ENCODE assay signal across 28 mouse cellular contexts in the genomic region with DNA sequence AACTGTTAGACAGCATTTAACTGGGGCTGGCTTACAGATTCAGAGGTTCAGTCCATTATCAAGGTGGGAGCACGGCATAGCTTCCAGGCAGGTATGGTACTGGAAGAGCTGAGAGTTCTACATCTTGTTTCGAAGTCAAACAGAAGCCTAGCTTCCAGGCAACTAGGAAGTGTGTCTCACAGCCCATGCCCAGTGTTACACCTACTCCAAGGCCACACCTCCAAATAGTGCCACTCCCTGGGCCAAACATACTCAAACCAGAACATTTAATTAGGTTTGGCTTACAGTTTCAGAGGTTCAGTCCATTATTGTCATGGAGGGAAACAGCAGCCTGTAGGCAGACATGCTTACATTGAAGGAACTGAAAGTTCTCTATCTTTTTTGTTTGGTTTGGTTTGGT. TPM values are rescaled to one million over a fixed set of nuclear protein-coding genes. Genes with fewer than 3 reads are reported as not detected.
A peak's percentile ranks its signal among the peaks of the same experiment; 100 is the strongest.
DNase-seq lines count a peak whose midpoint lies in the region; ATAC-seq and TF ChIP-seq lines count a peak whose summit lies in the region.
"Had no signal": no experiment of that assay in that cellular context is flagged by ENCODE, and none has a peak within 500 bp of the region (broad histone marks: within the 10 kb centered on the region; RNA-seq: fewer than 3 reads in every experiment).

No protein-coding gene starts in this region.

- WGBS in liver, embryonic 16.5 days (ENCODE audit: insufficient replicate concordance), result 77% methylated on average over 2 of the region's 2 CpGs
- 82% methylated on average over 2 of the region's 2 CpGs for WGBS in liver, embryonic 12.5 days (ENCODE audit: insufficient replicate concordance)
- WGBS in intestine, embryonic 15.5 days, result 86% methylated on average over 2 of the region's 2 CpGs

- no peaks in the 10 kb centered on the region for H3K27me3 ChIP-seq in liver, embryonic 16.5 days (ENCODE audit: control insufficient read depth, insufficient read depth, low read depth, low read length)
- H3K27me3 ChIP-seq in liver, embryonic 12.5 days (replicated peaks), result no peaks in the 10 kb centered on the region
- no peaks in the 10 kb centered on the region for H3K27me3 ChIP-seq in intestine, embryonic 15.5 days (replicated peaks)
- H3K27me3 ChIP-seq: embryonic facial prominence, embryonic 12.5 days; forebrain, embryonic 15.5 days; heart, embryonic 12.5 days had no signal

- intact Hi-C loops in gastrocnemius, adult 2 months (cut with DNase I), result loop anchor here (5.0 kb wide), 2 partner anchors 37 to 48 kb away; no protein-coding TSS in a partner anchor

- H3K9ac ChIP-seq in liver, embryonic 16.5 days (ENCODE audit: low read depth, low read length), result no peak overlapping the region
- H3K9ac ChIP-seq in liver, embryonic 12.5 days, result no peak overlapping the region
- no peak overlapping the region for H3K9ac ChIP-seq in intestine, embryonic 15.5 days
- H3K9ac ChIP-seq: embryonic facial prominence, embryonic 12.5 days; forebrain, embryonic 15.5 days; heart, embryonic 12.5 days had no signal

- 0 out of 2 replicates have a peak overlapping the region, but pooled peaks have one; percentile 10 for H3K27ac ChIP-seq in gastrocnemius, adult 2 months
- H3K27ac ChIP-seq in liver, embryonic 16.5 days (ENCODE audit: low read length), result 0 out of 2 replicates have a peak overlapping the region, but pooled peaks have one; percentile 25
- no peak overlapping the region for H3K27ac ChIP-seq in liver, embryonic 12.5 days
- H3K27ac ChIP-seq in intestine, embryonic 15.5 days, result no peak overlapping the region
- H3K27ac ChIP-seq: embryonic facial prominence, embryonic 12.5 days; forebrain, embryonic 15.5 days had no signal

- no peak for ATAC-seq in liver, embryonic 16.5 days (ENCODE audit: low read depth)
- no peak for ATAC-seq in liver, embryonic 12.5 days
- no peak for ATAC-seq in intestine, embryonic 15.5 days
- ATAC-seq: activated CD4-positive, CD25-positive, alpha-beta regulatory T cell, adult 4 months; forebrain, embryonic 15.5 days; hindbrain, embryonic 16.5 days had no signal

- H3K4me3 ChIP-seq in gastrocnemius, adult 2 months, result no peak overlapping the region
- H3K4me3 ChIP-seq in liver, embryonic 16.5 days (ENCODE audit: low read depth, low read length), result no peak overlapping the region
- no peak overlapping the region for H3K4me3 ChIP-seq in liver, embryonic 12.5 days
- H3K4me3 ChIP-seq in intestine, embryonic 15.5 days (replicated peaks), result no peak overlapping the region
- H3K4me3 ChIP-seq: embryonic facial prominence, embryonic 12.5 days; forebrain, embryonic 15.5 days; heart, embryonic 12.5 days had no signal

- peaks cover 22% of the 10 kb centered on the region for H3K36me3 ChIP-seq in liver, embryonic 16.5 days (ENCODE audit: control insufficient read depth, insufficient read depth)
- peaks cover 37% of the 10 kb centered on the region for H3K36me3 ChIP-seq in liver, embryonic 12.5 days
- peaks cover 21% of the 10 kb centered on the region; the same call in 1 of the 2 replicates for H3K36me3 ChIP-seq in intestine, embryonic 15.5 days

- TF ChIP-seq CTCF in gastrocnemius, adult 2 months (IDR thresholded peaks at IDR 0.05), result no peak

- DNase-seq in gastrocnemius, adult 2 months, result no peak
- DNase-seq in gastrocnemius, postnatal 4 days (ENCODE audit: low spot score in 2 of 2), result no peak
- DNase-seq in lung, postnatal 36 days, result peak; percentile 57
- DNase-seq in lung, postnatal 10 days, result no peak
- DNase-seq: adrenal gland, postnatal 14 days; cerebellum, adult 11-12 months; cerebellum, adult 9-10 months; cerebellum, postnatal 25 days; gastrocnemius, postnatal 14 days had no signal

- H3K9me3 ChIP-seq in liver, embryonic 16.5 days (replicated peaks; ENCODE audit: control insufficient read depth, low read length), result no peaks in the 10 kb centered on the region
- no peaks in the 10 kb centered on the region for H3K9me3 ChIP-seq in liver, embryonic 12.5 days (replicated peaks)
- no peaks in the 10 kb centered on the region for H3K9me3 ChIP-seq in intestine, embryonic 15.5 days
- H3K9me3 ChIP-seq: embryonic facial prominence, embryonic 12.5 days; forebrain, embryonic 15.5 days; heart, embryonic 12.5 days had no signal

- H3K4me1 ChIP-seq in liver, embryonic 16.5 days (ENCODE audit: control insufficient read depth, low read depth, low read length), result peaks cover 41% of the 10 kb centered on the region
- H3K4me1 ChIP-seq in liver, embryonic 12.5 days, result peaks cover 42% of the 10 kb centered on the region
- peaks cover 28% of the 10 kb centered on the region; the same call in 1 of the 2 replicates for H3K4me1 ChIP-seq in intestine, embryonic 15.5 days (replicated peaks)

- H3K4me2 ChIP-seq in liver, embryonic 16.5 days (ENCODE audit: low read depth, low read length), result no peak overlapping the region
- H3K4me2 ChIP-seq in liver, embryonic 12.5 days, result no peak overlapping the region
- no peak overlapping the region for H3K4me2 ChIP-seq in intestine, embryonic 15.5 days (replicated peaks)
- H3K4me2 ChIP-seq: embryonic facial prominence, embryonic 12.5 days; forebrain, embryonic 15.5 days; heart, embryonic 12.5 days had no signal

RNA-seq across cellular contexts. Expression of a gene that starts 3.5 kb away (rescaled TPM):
- total RNA-seq in gastrocnemius, adult 2 months (2021), result 10 to 100 TPM; 13.3 to 14.7 TPM
- 1 to 10 TPM; 7.0 TPM for total RNA-seq in gastrocnemius, postnatal 4 days (2021)
- 10.2 and 11.3 TPM in 2 replicates for polyA plus RNA-seq in liver, embryonic 16.5 days (2015; fragmentation: Nextera tagmentation; extraction: Ambion mirVana)
- 7.5 and 7.8 TPM in 2 replicates for polyA plus RNA-seq in liver, embryonic 12.5 days (2016; fragmentation: Nextera tagmentation; extraction: Ambion mirVana)
- polyA plus RNA-seq in intestine, embryonic 15.5 days (2015; fragmentation: Nextera tagmentation; extraction: Ambion mirVana), result 12.8 and 14.0 TPM in 2 replicates

RNA-seq across cellular contexts. Expression of a gene that starts 10.5 kb away (rescaled TPM):
- 100 to 1,000 TPM; 212 to 239 TPM for total RNA-seq in gastrocnemius, adult 2 months (2021)
- total RNA-seq in gastrocnemius, postnatal 4 days (2021), result 100 to 1,000 TPM; 224 to 226 TPM
- polyA plus RNA-seq in liver, embryonic 16.5 days (2015; fragmentation: Nextera tagmentation; extraction: Ambion mirVana), result 123 and 130 TPM in 2 replicates
- 124 and 125 TPM in 2 replicates for polyA plus RNA-seq in liver, embryonic 12.5 days (2016; fragmentation: Nextera tagmentation; extraction: Ambion mirVana)
- 288 and 316 TPM in 2 replicates for polyA plus RNA-seq in intestine, embryonic 15.5 days (2015; fragmentation: Nextera tagmentation; extraction: Ambion mirVana)

RNA-seq across cellular contexts. Expression of a gene that starts 50.0 kb away (rescaled TPM):
- not detected for total RNA-seq in gastrocnemius, adult 2 months (2021)
- total RNA-seq in gastrocnemius, postnatal 4 days (2021), result not detected
- not detected in 2 replicates for polyA plus RNA-seq in liver, embryonic 16.5 days (2015; fragmentation: Nextera tagmentation; extraction: Ambion mirVana)
- polyA plus RNA-seq in liver, embryonic 12.5 days (2016; fragmentation: Nextera tagmentation; extraction: Ambion mirVana), result not detected in 2 replicates
- polyA plus RNA-seq in intestine, embryonic 15.5 days (2015; fragmentation: Nextera tagmentation; extraction: Ambion mirVana), result not detected in 2 replicates
- total RNA-seq: adrenal gland, adult 18-20 months; adrenal gland, postnatal 14 days; gastrocnemius, postnatal 14 days; granulocyte monocyte progenitor cell, adult 5-6 weeks; heart, adult 8-10 months; heart, postnatal 25 days; MEL had no signal
- polyA plus RNA-seq: activated CD4-positive, CD25-positive, alpha-beta regulatory T cell, adult 4 months; C2C12; cortical plate, adult 2 months; embryonic facial prominence, embryonic 12.5 days; forebrain, embryonic 11.5 days; forebrain, embryonic 15.5 days; frontal cortex, adult 2 months; heart, embryonic 12.5 days; heart, embryonic 16.5 days; hindbrain, embryonic 11.5 days; hindbrain, embryonic 16.5 days had no signal

RNA-seq across cellular contexts. Expression of a gene that starts 59.3 kb away (rescaled TPM):
- 1 to 10 TPM; 1.6 to 2.2 TPM for total RNA-seq in gastrocnemius, adult 2 months (2021)
- total RNA-seq in gastrocnemius, postnatal 4 days (2021), result 1 to 10 TPM; 4.3 to 5.3 TPM
- polyA plus RNA-seq in liver, embryonic 16.5 days (2015; fragmentation: Nextera tagmentation; extraction: Ambion mirVana), result 0.08 and 0.19 TPM in 2 replicates
- 1.1 and 1.4 TPM in 2 replicates for polyA plus RNA-seq in liver, embryonic 12.5 days (2016; fragmentation: Nextera tagmentation; extraction: Ambion mirVana)
- 4.0 and 4.6 TPM in 2 replicates for polyA plus RNA-seq in intestine, embryonic 15.5 days (2015; fragmentation: Nextera tagmentation; extraction: Ambion mirVana)
- total RNA-seq: MEL had no signal

Comparison
In these comparisons a context has a peak if more than half of its experiments do, and no peak if none do; other contexts are left out.
1. H3K27ac ChIP-seq: peak in gastrocnemius, adult 2 months (single experiment) and liver, embryonic 16.5 days (single experiment); none in liver, embryonic 12.5 days (single experiment) and intestine, embryonic 15.5 days (single experiment).